Mouse (Mus musculus): ENCODE data around the gene Gm28051. TPM values are rescaled to one million over a fixed set of nuclear protein-coding genes. Genes with fewer than 3 reads are reported as not detected.

The Gm28051 gene
- polyA plus RNA-seq, 1 experiment from 2014 or later: not detected

- Histone ChIP-seq H3K9me3 (replicated peaks) (no peaks in the 10 kb centered on the region), H3K9ac (no peak overlapping the region), H3K27ac (ENCODE audit: poor library complexity, severe bottlenecking) (no peak overlapping the region), H3K27me3 (replicated peaks) (no peaks in the 10 kb centered on the region), H3K4me3 (no peak overlapping the region), H3K4me1 (replicated peaks) (peaks cover 20% of the 10 kb centered on the region), H3K4me2 (no peak overlapping the region), H3K36me3 (no peaks in the 10 kb centered on the region)
- WGBS: 80% methylated on average over 7 of the region's 7 CpGs
- ATAC-seq (ENCODE audit: insufficient number of reproducible peaks, low FRiP score): no peak
These were observed 60.2 kb downstream of the Gm28051 start for GRCm38 (mm10) chr12:102697381-102697780.

- Histone ChIP-seq H3K4me1 (replicated peaks) (peaks cover 17% of the 10 kb centered on the region), H3K4me3 (no peak overlapping the region), H3K9ac (no peak overlapping the region), H3K36me3 (no peaks in the 10 kb centered on the region), H3K27me3 (replicated peaks) (no peaks in the 10 kb centered on the region), H3K9me3 (replicated peaks) (no peaks in the 10 kb centered on the region), H3K4me2 (no peak overlapping the region), H3K27ac (ENCODE audit: poor library complexity, severe bottlenecking) (no peak overlapping the region)
- ATAC-seq (ENCODE audit: insufficient number of reproducible peaks, low FRiP score): no peak
- 81% methylated on average over 14 of the region's 14 CpGs for WGBS
These were observed 60.8 kb downstream of the Gm28051 start for GRCm38 (mm10) chr12:102696635-102697354.

GRCm38 (mm10) chr12:102695369-102696239 lies 62.0 kb downstream of the Gm28051 start:
- Histone ChIP-seq H3K9me3 (replicated peaks) (no peaks in the 10 kb centered on the region), H3K36me3 (no peaks in the 10 kb centered on the region), H3K27ac (ENCODE audit: poor library complexity, severe bottlenecking) (no peak overlapping the region), H3K9ac (no peak overlapping the region), H3K4me3 (no peak overlapping the region), H3K27me3 (replicated peaks) (no peaks in the 10 kb centered on the region), H3K4me1 (replicated peaks) (peaks cover 17% of the 10 kb centered on the region), H3K4me2 (no peak overlapping the region)
- no peak for ATAC-seq (ENCODE audit: insufficient number of reproducible peaks, low FRiP score)
- WGBS: 71% methylated on average over 18 of the region's 18 CpGs

DNA sequence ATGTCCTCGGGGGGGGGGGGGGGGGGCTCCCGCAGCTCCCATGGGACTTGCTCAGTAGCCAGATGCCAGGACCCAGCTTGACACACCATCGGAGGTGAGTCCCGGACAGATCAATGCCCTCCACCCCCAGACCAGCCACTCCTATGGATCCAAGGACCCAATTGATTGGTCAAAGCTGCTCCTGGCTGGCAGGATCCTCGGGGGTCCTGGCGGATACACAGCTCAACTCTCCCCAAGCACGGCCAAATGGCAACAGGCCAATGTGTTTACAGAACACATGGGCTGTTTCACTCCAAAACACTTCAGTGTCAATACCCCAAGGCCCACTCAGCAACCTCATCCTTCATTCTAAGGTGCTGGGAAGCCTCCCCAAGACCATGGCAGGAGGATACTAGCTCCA lies 65.8 kb downstream of the Gm28051 start:
- Histone ChIP-seq H3K27ac (ENCODE audit: poor library complexity, severe bottlenecking) (no peak overlapping the region), H3K9me3 (replicated peaks) (no peaks in the 10 kb centered on the region), H3K4me3 (no peak overlapping the region), H3K27me3 (replicated peaks) (no peaks in the 10 kb centered on the region), H3K4me2 (no peak overlapping the region), H3K36me3 (no peaks in the 10 kb centered on the region), H3K9ac (no peak overlapping the region), H3K4me1 (replicated peaks) (peaks cover 14% of the 10 kb centered on the region; the same call in 1 of the 2 replicates)
- ATAC-seq (ENCODE audit: insufficient number of reproducible peaks, low FRiP score): no peak
- 68% methylated on average over 7 of the region's 7 CpGs for WGBS

DNA sequence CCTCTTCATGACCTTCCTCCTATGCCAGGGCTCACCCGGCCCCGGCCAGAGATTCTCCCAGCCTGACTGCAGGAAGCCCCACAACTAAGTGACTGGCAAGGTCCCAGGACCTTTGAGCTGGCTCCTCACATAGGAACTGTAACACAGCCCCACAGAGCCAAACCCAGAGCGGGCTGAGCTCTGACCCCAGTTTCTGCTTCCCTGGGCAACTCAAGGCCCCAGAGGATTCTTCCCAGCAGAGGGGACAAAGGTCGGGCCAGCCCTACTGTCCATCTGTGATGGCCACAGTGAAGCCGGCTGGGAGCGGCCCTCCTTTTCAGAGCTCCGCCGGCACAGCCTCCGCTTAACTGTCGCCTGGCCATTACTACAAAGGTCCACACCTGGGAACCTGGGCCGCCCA lies 66.4 kb downstream of the Gm28051 start:
- no peak overlapping the region for H3K27ac ChIP-seq (ENCODE audit: poor library complexity, severe bottlenecking)

DNA sequence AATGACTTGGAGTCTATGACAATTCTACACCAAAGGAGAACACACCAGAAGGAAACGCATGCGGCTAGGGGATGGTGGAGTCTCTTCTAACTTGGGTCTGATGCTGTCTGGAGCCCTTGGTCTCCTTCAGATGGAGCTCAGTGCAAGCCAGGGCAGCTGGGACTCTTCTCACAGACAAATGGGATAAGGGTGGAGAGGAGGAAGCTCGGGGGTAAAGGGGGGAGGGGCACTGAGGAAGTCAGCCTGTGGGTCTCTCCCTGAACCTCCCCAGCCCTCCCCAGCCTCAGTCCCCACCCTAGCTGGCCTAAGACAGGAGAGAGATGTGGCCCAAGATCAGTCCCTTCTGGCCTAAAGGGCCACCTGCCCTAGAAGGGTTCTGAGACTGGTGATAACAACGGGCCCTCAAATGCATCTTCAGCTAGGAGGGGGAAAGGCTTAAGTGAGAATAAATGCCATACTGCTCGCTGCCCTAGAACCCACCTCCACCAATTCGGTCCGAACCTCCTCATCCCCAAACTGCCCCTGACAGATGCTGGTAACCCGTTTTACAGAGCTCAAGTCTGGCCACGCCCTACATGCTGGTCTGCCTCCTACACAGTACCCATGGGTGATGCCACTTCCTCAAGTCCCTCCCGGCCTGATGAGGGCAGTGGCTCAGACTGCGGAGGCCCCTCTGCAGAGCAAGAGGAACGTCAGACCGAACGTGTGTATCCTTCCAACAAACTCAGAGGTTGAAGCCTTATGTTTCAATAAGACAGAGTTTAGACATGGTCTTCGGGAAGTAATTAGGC lies 67.6 kb downstream of the Gm28051 start:
- Histone ChIP-seq H3K4me2 (no peak overlapping the region), H3K9me3 (replicated peaks) (no peaks in the 10 kb centered on the region), H3K27me3 (replicated peaks) (no peaks in the 10 kb centered on the region), H3K36me3 (no peaks in the 10 kb centered on the region), H3K4me3 (no peak overlapping the region), H3K4me1 (replicated peaks) (peaks cover 21% of the 10 kb centered on the region), H3K9ac (no peak overlapping the region), H3K27ac (ENCODE audit: poor library complexity, severe bottlenecking) (no peak overlapping the region)
- WGBS: 73% methylated on average over 15 of the region's 15 CpGs
- no peak; the same call in 1 of the 2 replicates for ATAC-seq (ENCODE audit: insufficient number of reproducible peaks, low FRiP score)

More for the DNA sequence above, 66.4 kb downstream of the Gm28051 start:
- Histone ChIP-seq H3K4me1 (replicated peaks) (peaks cover 13% of the 10 kb centered on the region; the same call in 1 of the 2 replicates), H3K9ac (no peak overlapping the region), H3K36me3 (no peaks in the 10 kb centered on the region), H3K27me3 (replicated peaks) (no peaks in the 10 kb centered on the region), H3K4me3 (no peak overlapping the region), H3K9me3 (replicated peaks) (no peaks in the 10 kb centered on the region), H3K4me2 (no peak overlapping the region)
- no peak for ATAC-seq (ENCODE audit: insufficient number of reproducible peaks, low FRiP score)
- WGBS: 80% methylated on average over 11 of the region's 11 CpGs

DNA sequence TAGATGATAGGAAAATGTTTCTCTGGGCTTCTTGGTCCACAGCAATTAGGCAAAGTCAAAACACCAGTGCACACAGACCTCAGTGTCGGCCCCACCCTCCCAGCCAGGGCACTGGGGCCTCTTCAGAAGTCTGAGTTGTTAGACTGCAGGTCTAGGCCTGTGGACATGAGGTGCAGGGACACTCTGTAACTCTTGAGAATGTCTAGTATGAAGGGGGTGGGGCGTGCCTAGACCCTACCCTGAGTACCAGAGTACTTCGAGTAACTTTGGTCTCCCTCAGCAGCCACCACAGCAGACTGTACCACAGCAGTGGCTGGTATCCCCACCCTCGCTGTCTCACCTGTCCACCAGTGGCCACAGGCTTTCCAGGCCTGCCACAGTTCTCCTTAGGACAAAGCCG lies 71.2 kb downstream of the Gm28051 start:
- H3K36me3 ChIP-seq: no peaks in the 10 kb centered on the region
- H3K27me3 ChIP-seq (replicated peaks): no peaks in the 10 kb centered on the region
- no peak for ATAC-seq (ENCODE audit: insufficient number of reproducible peaks, low FRiP score)
- H3K9ac ChIP-seq: no peak overlapping the region
- no peak overlapping the region for H3K4me2 ChIP-seq
- H3K4me3 ChIP-seq: no peak overlapping the region
- no peaks in the 10 kb centered on the region for H3K9me3 ChIP-seq (replicated peaks)
- H3K27ac ChIP-seq (ENCODE audit: poor library complexity, severe bottlenecking): no peak overlapping the region
- H3K4me1 ChIP-seq (replicated peaks): peaks cover 48% of the 10 kb centered on the region
- 85% methylated on average over 5 of the region's 5 CpGs for whole genome bisulfite sequencing

DNA sequence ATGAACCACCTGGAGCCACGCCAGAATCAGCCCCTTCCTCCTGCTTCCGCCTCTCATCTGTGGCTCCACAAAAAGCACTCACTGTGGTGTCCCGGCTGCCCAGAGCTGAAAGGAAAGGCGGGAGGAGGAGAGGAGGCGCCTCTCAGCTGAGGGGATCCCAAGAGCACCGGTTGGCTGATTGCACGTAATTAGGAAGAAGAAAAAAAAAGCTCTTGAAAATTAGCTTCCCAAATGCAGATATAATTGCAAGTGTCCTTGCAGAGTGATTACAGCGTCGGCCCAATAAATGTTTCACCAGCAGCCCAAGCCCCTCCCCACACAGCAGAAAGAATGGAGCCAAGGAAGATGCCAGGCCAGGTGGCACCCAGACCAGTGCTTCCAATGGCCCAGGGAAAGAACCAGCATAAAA lies 72.0 kb downstream of the Gm28051 start:
- H3K9me3 ChIP-seq (replicated peaks): no peaks in the 10 kb centered on the region
- H3K36me3 ChIP-seq: no peaks in the 10 kb centered on the region
- no peak overlapping the region for H3K4me3 ChIP-seq
- ATAC-seq (ENCODE audit: insufficient number of reproducible peaks, low FRiP score): no peak
- H3K4me2 ChIP-seq: no peak overlapping the region
- H3K4me1 ChIP-seq (replicated peaks): peaks cover 49% of the 10 kb centered on the region
- no peaks in the 10 kb centered on the region for H3K27me3 ChIP-seq (replicated peaks)
- H3K27ac ChIP-seq (ENCODE audit: poor library complexity, severe bottlenecking): no peak overlapping the region
- WGBS: 48% methylated on average over 9 of the region's 9 CpGs
- no peak overlapping the region for H3K9ac ChIP-seq

DNA sequence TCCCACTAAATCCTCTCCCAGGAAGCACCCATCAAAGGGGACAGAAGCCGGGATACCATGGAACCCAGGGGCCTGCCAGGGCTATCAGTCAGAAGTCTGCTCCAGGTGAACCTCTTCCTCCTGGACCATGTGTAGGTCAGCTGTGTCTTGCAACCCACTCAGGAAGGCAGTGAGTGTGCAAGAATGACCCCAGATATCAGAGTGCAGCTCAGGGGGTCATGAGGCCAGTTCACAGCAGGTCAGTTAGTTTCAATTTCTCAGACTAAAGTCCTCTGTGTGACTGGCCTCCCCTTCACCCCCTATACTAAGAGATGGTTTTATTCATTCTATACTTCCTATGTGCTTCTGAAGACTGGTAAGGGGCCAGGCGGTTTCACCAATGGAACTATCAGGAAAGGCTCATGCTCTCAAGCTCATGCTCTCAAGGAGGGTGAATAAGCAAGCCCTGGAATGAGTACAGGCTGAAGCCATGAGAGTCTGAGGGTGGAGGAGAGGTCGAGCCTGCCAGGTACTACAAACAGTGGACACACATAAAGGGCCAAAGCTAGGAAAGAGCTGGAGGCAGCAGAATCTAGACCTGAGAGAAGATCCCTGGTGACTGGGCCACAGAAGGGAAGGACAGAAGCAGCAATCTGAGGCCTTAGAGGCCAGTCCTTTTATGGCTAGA lies 72.7 kb downstream of the Gm28051 start:
- Histone ChIP-seq H3K36me3 (no peaks in the 10 kb centered on the region), H3K4me2 (no peak overlapping the region), H3K9me3 (replicated peaks) (no peaks in the 10 kb centered on the region), H3K9ac (no peak overlapping the region), H3K27me3 (replicated peaks) (no peaks in the 10 kb centered on the region), H3K4me1 (replicated peaks) (peaks cover 46% of the 10 kb centered on the region), H3K27ac (ENCODE audit: poor library complexity, severe bottlenecking) (no peak overlapping the region), H3K4me3 (no peak overlapping the region)
- ATAC-seq (ENCODE audit: insufficient number of reproducible peaks, low FRiP score): no peak
- 71% methylated on average over 3 of the region's 3 CpGs for WGBS

DNA sequence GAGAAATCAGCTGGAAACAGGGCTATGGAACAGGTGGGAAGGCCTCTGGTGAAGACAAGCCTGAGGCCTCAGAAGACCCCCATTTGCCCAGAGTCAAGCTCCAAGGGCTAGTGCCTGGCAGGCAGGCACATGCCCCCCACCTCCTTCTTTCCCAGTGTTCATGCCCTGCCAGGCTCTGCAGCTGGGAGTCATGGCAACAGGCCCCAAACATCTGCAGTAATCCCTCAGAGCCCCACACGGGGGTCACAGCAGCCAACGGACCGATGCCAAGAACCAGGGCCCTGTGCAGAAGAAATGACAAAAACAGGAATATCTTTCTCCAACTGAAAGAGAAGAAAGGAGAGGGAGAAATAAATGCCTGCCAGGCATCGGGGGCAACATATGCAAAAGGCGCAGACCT lies 73.6 kb downstream of the Gm28051 start:
- Histone ChIP-seq H3K27ac (ENCODE audit: poor library complexity, severe bottlenecking) (no peak overlapping the region), H3K36me3 (no peaks in the 10 kb centered on the region), H3K4me2 (no peak overlapping the region), H3K4me1 (replicated peaks) (peaks cover 43% of the 10 kb centered on the region), H3K9me3 (replicated peaks) (no peaks in the 10 kb centered on the region), H3K9ac (no peak overlapping the region), H3K27me3 (replicated peaks) (no peaks in the 10 kb centered on the region), H3K4me3 (no peak overlapping the region)
- 78% methylated on average over 5 of the region's 5 CpGs for WGBS
- no peak for ATAC-seq (ENCODE audit: insufficient number of reproducible peaks, low FRiP score)

Measured in heart, embryonic 12.5 days (tissue).